Mouse (Mus musculus) midbrain, embryonic 14.5 days (tissue): ENCODE data around the gene Itga3. TPM values are rescaled to one million over a fixed set of nuclear protein-coding genes. Genes with fewer than 3 reads are reported as not detected.
A peak's percentile ranks its signal among the peaks of the same experiment; 100 is the strongest.

Experiments
- ATAC-seq: fragments of 200-750 bp; cut with Nextera tagmentation; 2 replicates; pipeline ENCODE4 v1.8.0; 2017; ENCODE audit warnings: moderate number of reproducible peaks, moderate library complexity; ENCODE audit not compliant: low FRiP score, low TSS enrichment
- DNase-seq: peaks from one replicate; pipeline ENCODE4 v3.0.0-alpha.2; 2015
- H3K27ac ChIP-seq: fragments of 300-500 bp; sonication (generic); replicated peaks from 2 replicates; pipeline ENCODE4 v1.5.1; 2014; ENCODE audit warnings: mild to moderate bottlenecking, low read depth, low read length, moderate library complexity
- H3K27me3 ChIP-seq: fragments of 300-500 bp; sonication (generic); 2 replicates; pipeline ENCODE4 v1.6.1; 2014; ENCODE audit warnings: low read length, control low read depth, mixed read lengths; ENCODE audit not compliant: control insufficient read depth, insufficient read depth
- H3K36me3 ChIP-seq: fragments of 300-500 bp; sonication (generic); 2 replicates; pipeline ENCODE4 v1.6.1; 2014; ENCODE audit warnings: low read length, control low read depth; ENCODE audit not compliant: control insufficient read depth, insufficient read depth
- H3K4me1 ChIP-seq: fragments of 300-500 bp; sonication (generic); 2 replicates; pipeline ENCODE4 v1.6.1; 2014; ENCODE audit warnings: mild to moderate bottlenecking, antibody characterized with exemption, low read length, control low read depth; ENCODE audit not compliant: control insufficient read depth, insufficient read depth
- H3K4me2 ChIP-seq: fragments of 300-500 bp; sonication (generic); 2 replicates; pipeline ENCODE4 v1.6.1; 2014; ENCODE audit warnings: mild to moderate bottlenecking, low read length, moderate library complexity
- H3K4me3 ChIP-seq: fragments of 300-500 bp; sonication (generic); replicated peaks from 2 replicates; pipeline ENCODE4 v1.5.1; 2014; ENCODE audit warnings: low read depth, low read length
- H3K9ac ChIP-seq: fragments of 300-500 bp; sonication (generic); replicated peaks from 2 replicates; pipeline ENCODE4 v1.6.1; 2014; ENCODE audit warnings: mild to moderate bottlenecking, low read length, moderate library complexity
- H3K9me3 ChIP-seq: fragments of 300-500 bp; sonication (generic); 2 replicates; pipeline ENCODE4 v1.6.1; 2016; ENCODE audit warnings: low read length, control low read depth, mixed read lengths; ENCODE audit not compliant: control insufficient read depth
- WGBS: fragments of 180-500 bp; shearing (Covaris S2); extraction: QIAGEN DNeasy Blood & Tissue Kit; methylation state at CpG from one replicate; pipeline ENCODE4 v1.1.7; 2014; 5-methylcytosine and 5-hydroxymethylcytosine counted together
- polyA plus RNA-seq: library from polyadenylated mRNA; unstranded; fragments of >200 nt; fragmentation: Nextera tagmentation; extraction: Ambion mirVana; gene quantifications from 2 replicates; pipeline ENCODE4 v1.2.1, GENCODE M21; 2014

Itga3 gene
- polyA plus RNA-seq, 1 experiment from 2014 or later, result 11.7 TPM

DNA sequence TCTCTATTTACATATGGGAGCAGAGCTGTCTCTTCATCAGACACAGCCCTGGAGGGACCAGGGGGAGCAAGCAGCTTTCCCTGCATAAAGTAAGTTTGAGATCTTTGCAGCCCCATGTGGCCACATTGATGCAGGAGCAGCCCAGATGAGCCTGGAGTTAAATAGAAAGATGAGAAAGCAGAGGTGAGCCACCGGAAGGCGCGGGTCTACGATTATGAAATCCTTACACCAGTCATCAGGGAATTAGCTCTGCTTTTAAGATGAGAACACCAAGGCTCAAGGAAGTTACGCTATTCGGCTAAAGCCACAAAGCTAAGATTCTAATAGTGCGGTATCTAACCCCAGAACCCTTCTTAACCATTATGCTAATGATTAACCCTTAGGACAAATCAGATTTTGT, 1.4 kb upstream of the Itga3 start:
- DNase-seq (no peak), ATAC-seq (no peak)
- H3K9me3 ChIP-seq, result no peaks in the 10 kb centered on the region
- H3K36me3 ChIP-seq, result no peaks in the 10 kb centered on the region
- H3K4me1 ChIP-seq, result peaks cover 13% of the 10 kb centered on the region
- peaks cover 16% of the 10 kb centered on the region; the same call in 1 of the 2 replicates for H3K27me3 ChIP-seq
- no peak overlapping the region for H3K4me2 ChIP-seq
- WGBS, result 53% methylated on average over 7 of the region's 7 CpGs
- no peak overlapping the region for H3K9ac ChIP-seq
- no peak overlapping the region for H3K4me3 ChIP-seq
- no peak overlapping the region for H3K27ac ChIP-seq

DNA sequence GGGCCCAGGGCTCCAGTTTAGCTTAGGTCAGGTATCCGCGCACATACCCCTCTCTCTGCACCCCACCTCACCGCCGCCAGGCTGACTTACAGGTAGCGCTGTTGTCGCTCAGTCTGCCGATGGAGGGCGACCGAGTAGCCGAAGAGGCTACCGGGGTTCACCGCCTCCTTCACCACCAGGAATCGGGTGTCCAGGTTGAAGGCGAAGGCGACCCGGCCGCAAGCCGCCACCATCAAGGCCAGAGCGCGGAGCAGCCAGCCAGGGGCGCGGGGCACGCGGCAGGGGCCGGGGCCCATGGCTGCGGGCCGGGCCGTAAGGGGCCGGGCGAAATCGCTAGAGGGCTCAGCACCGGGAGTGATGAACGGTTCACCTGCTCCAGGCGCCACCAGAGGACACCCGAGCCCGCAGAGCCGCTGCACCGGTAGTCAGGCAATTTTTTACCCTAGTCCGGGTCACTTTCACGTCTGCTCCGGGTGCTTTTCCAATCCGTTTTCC, 513 bp downstream of the Itga3 start:
- H3K4me2 ChIP-seq, result peak overlapping the region; percentile 82
- peak overlapping the region; percentile 68 for H3K9ac ChIP-seq
- H3K36me3 ChIP-seq, result no peaks in the 10 kb centered on the region
- under 1% methylated on average over 42 of the region's 42 CpGs for WGBS
- ATAC-seq (peak; percentile 73; the same call in 1 of the 2 replicates), DNase-seq (peak; percentile 79)
- H3K27ac ChIP-seq, result peak overlapping the region; percentile 68
- no peaks in the 10 kb centered on the region for H3K9me3 ChIP-seq
- peak overlapping the region; percentile 53 for H3K4me3 ChIP-seq
- H3K4me1 ChIP-seq, result peaks cover 13% of the 10 kb centered on the region
- H3K27me3 ChIP-seq, result peaks cover 16% of the 10 kb centered on the region; the same call in 1 of the 2 replicates

DNA sequence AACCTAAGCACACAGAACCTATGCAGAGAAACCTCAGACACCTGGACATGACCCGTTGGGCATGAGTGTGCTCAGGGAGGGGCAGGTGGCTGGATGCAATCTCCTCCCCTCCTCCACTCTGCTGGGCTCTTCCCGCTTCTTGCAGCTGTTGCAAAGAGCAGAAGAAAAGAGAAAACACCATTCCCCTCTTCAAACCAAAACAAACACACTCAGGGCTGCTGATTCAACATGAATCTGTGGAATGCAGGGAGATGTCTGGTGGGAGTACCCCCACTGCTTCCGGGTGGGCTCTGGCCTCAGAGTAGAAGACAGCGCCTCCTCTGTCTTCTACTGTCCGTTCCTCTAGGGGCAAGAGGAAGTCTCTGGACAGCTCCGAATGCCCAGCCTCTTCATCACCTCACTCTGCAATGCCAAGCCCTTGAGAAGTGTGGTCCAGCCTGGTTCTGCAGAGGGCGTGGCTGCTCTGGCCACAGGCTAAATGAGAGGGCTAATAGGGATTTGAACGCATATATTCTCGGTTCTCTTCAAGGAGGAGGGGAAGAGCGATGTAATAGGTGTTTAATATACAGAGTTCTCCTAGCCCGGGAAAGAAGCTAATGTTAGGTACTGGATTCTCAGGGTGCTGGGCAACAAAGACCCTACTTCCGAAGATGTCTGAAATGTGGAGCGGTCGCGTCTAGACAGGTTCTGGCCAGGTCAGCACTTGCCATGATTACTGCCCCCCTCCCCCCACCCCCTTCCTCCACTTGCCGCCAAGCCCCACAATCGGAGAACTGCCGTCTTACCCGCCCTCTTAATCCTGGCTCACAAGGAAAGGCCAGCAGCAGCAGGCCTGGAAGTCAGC, 1.2 kb downstream of the Itga3 start:
- H3K36me3 ChIP-seq, result no peaks in the 10 kb centered on the region
- peaks cover 13% of the 10 kb centered on the region for H3K4me1 ChIP-seq
- H3K4me2 ChIP-seq, result peak overlapping the region; percentile 82
- peak overlapping the region; percentile 53 for H3K4me3 ChIP-seq
- no peak for ATAC-seq
- WGBS, result 9% methylated on average over 19 of the region's 19 CpGs
- H3K9ac ChIP-seq, result peak overlapping the region; percentile 68
- no peak overlapping the region for H3K27ac ChIP-seq
- H3K27me3 ChIP-seq, result peaks cover 16% of the 10 kb centered on the region; the same call in 1 of the 2 replicates
- no peaks in the 10 kb centered on the region for H3K9me3 ChIP-seq
- DNase-seq, result no peak

DNA sequence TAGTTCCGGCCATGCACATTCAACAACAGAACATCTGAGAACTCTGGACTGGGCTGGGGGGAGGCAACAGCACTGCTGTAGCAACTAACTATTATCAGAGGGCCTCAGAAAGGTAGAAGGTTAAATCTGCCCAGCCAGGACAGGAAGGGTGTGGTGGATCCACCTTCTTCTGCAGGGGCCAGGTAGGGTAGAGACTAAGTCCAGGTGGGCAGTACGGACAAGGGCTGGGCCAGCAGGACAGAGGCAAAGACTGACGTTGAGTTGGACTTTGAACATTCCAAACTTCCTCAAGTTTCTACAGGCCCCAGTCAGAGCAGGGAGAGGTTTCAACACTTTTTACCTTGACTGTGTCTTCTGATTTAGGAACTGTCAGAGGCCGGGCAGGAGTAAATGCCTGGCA, 1.9 kb downstream of the Itga3 start:
- WGBS, result 84% methylated on average over 4 of the region's 4 CpGs
- H3K27ac ChIP-seq, result no peak overlapping the region
- H3K4me3 ChIP-seq, result peak overlapping the region; percentile 53; the same call in 1 of the 2 replicates
- no peaks in the 10 kb centered on the region for H3K36me3 ChIP-seq
- DNase-seq (no peak), ATAC-seq (no peak)
- H3K4me2 ChIP-seq, result peak overlapping the region; percentile 82
- H3K9me3 ChIP-seq, result no peaks in the 10 kb centered on the region
- no peak overlapping the region for H3K9ac ChIP-seq
- H3K4me1 ChIP-seq, result peaks cover 13% of the 10 kb centered on the region
- peaks cover 16% of the 10 kb centered on the region; the same call in 1 of the 2 replicates for H3K27me3 ChIP-seq

DNA sequence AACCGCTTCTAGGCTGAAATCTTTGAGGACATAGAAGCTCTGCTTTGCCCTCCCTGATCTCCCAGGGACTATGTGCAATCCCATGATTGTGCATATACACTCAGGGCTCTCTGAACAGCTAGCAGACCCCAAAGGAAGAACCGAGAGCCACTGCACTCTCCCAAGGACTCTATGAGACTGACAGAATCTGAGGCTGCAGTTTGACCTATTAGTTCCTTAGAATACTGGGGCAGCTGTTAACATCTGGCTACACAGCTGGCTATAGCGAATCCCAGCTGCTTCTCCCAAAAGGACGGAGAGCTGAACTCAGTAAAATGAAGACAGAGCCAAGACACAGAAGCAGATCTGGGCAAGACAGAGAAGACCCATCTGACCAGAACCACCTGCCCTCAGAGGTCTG, 2.8 kb downstream of the Itga3 start:
- H3K4me3 ChIP-seq, result no peak overlapping the region
- peaks cover 11% of the 10 kb centered on the region; the same call in 1 of the 2 replicates for H3K27me3 ChIP-seq
- ATAC-seq, result no peak
- no peak overlapping the region for H3K27ac ChIP-seq
- H3K9me3 ChIP-seq, result no peaks in the 10 kb centered on the region
- H3K4me2 ChIP-seq, result no peak overlapping the region
- no peaks in the 10 kb centered on the region for H3K36me3 ChIP-seq
- H3K4me1 ChIP-seq, result peaks cover 13% of the 10 kb centered on the region
- WGBS, result 87% methylated on average over 4 of the region's 4 CpGs
- no peak overlapping the region for H3K9ac ChIP-seq
- DNase-seq, result no peak

DNA sequence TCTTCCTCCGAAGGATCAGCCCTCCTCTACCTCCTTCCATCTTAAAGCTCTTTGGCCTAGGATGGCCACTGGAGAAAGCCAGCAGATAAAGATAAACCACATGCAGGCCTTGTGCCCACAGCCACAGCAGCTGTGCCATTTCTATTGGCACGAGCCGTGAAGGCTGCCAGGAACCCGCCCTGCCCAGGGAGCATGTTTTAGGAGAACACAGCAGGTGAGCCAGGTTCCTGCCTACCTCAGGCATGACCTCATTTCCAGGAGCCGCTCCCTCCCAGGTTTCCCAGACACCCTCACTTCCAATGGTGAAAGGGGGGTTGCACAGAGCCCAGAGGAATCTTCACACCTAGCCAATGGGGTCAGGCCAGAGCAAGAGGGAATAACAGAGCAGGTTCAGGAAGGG, 3.8 kb downstream of the Itga3 start:
- 75% methylated on average over 5 of the region's 5 CpGs for WGBS
- H3K4me3 ChIP-seq, result no peak overlapping the region
- H3K27me3 ChIP-seq, result peaks cover 7% of the 10 kb centered on the region; the same call in 1 of the 2 replicates
- ATAC-seq (no peak), DNase-seq (no peak)
- H3K36me3 ChIP-seq, result no peaks in the 10 kb centered on the region
- H3K9ac ChIP-seq, result no peak overlapping the region
- peaks cover 13% of the 10 kb centered on the region for H3K4me1 ChIP-seq
- no peak overlapping the region for H3K27ac ChIP-seq
- no peak overlapping the region for H3K4me2 ChIP-seq
- no peaks in the 10 kb centered on the region for H3K9me3 ChIP-seq

DNA sequence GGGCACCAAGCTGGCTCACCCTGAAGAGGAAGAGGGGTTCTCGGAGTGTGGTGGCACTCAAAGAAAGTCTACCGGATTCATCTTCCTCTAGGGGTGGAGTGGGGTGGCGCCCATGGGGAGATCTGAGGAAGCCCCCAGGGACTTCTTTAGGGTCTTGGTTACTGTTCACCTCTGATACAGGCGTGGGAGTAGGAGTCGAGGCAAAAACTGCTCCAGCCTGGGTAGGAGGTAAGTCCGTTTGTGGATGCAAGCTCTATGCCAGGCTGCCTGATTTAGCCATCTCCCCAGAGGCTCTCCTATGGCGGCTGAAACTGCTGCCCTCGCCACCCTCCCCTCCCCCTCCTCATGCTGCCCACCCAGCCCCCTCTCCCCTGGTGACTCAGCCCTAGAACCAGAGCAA, 4.5 kb downstream of the Itga3 start:
- DNase-seq, result no peak
- no peak overlapping the region for H3K4me2 ChIP-seq
- H3K27me3 ChIP-seq, result peaks cover 7% of the 10 kb centered on the region; the same call in 1 of the 2 replicates
- H3K9me3 ChIP-seq, result no peaks in the 10 kb centered on the region
- no peak overlapping the region for H3K27ac ChIP-seq
- 67% methylated on average over 8 of the region's 8 CpGs for WGBS
- H3K9ac ChIP-seq, result no peak overlapping the region
- H3K36me3 ChIP-seq, result no peaks in the 10 kb centered on the region
- ATAC-seq, result no peak
- H3K4me3 ChIP-seq, result no peak overlapping the region
- H3K4me1 ChIP-seq, result peaks cover 13% of the 10 kb centered on the region

DNA sequence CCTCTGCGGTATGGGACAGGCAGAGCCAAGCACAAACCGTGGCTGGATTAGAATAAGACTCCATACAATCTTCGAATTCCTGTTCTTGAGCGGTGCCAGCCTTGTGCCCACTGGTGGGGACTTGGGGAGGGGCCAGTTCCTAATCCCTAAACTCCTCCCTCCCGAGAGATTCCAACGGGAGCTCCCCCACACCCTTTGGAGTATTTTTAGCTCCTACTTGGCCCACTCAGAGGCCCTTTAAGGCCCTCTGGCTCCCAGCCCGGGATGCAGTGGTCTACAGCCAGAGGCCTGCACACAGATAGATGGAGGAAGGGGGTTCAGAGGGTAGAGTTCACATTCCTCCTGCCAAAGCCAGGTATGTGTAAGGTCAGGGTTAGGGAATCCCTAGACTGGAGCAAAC, 5.3 kb downstream of the Itga3 start:
- Histone ChIP-seq H3K36me3 (no peaks in the 10 kb centered on the region), H3K9ac (no peak overlapping the region), H3K27me3 (peaks cover 7% of the 10 kb centered on the region; the same call in 1 of the 2 replicates), H3K4me2 (no peak overlapping the region), H3K4me3 (no peak overlapping the region), H3K4me1 (peaks cover 13% of the 10 kb centered on the region), H3K27ac (no peak overlapping the region), H3K9me3 (no peaks in the 10 kb centered on the region)
- no peak for ATAC-seq
- 49% methylated on average over 7 of the region's 7 CpGs for WGBS
- no peak for DNase-seq
